Mouse (Mus musculus): ENCODE results near the gene Nars2. TPM values are rescaled to one million over a fixed set of nuclear protein-coding genes. Genes with fewer than 3 reads are reported as not detected.
A peak's percentile ranks its signal among the peaks of the same experiment; 100 is the strongest.

Gene Nars2
- polyA plus RNA-seq, 1 experiment from 2014 or later = 19.2 TPM

GRCm38 (mm10) chr7:97072061-97072460, 120.8 kb downstream of the Nars2 start:
- Histone ChIP-seq H3K27ac (ENCODE audit: poor library complexity, severe bottlenecking) (no peak overlapping the region), H3K4me2 (no peak overlapping the region), H3K9ac (no peak overlapping the region), H3K27me3 (replicated peaks) (no peaks in the 10 kb centered on the region), H3K9me3 (replicated peaks) (no peaks in the 10 kb centered on the region), H3K4me1 (replicated peaks) (peaks cover 5% of the 10 kb centered on the region; the same call in 1 of the 2 replicates), H3K36me3 (no peaks in the 10 kb centered on the region), H3K4me3 (no peak overlapping the region)
- ATAC-seq (ENCODE audit: insufficient number of reproducible peaks, low FRiP score) = no peak
- WGBS = 74% methylated on average over 5 of the region's 5 CpGs

- 84% methylated on average over 1 of the region's 1 CpGs for WGBS
- Histone ChIP-seq H3K36me3 (no peaks in the 10 kb centered on the region), H3K9me3 (replicated peaks) (no peaks in the 10 kb centered on the region), H3K4me3 (no peak overlapping the region), H3K27me3 (replicated peaks) (no peaks in the 10 kb centered on the region), H3K4me2 (no peak overlapping the region), H3K4me1 (replicated peaks) (peaks cover 5% of the 10 kb centered on the region; the same call in 1 of the 2 replicates), H3K27ac (ENCODE audit: poor library complexity, severe bottlenecking) (no peak overlapping the region), H3K9ac (no peak overlapping the region)
- ATAC-seq (ENCODE audit: insufficient number of reproducible peaks, low FRiP score) = no peak
These were observed 123.7 kb downstream of the Nars2 start for GRCm38 (mm10) chr7:97074974-97075373.

- no peak for ATAC-seq (ENCODE audit: insufficient number of reproducible peaks, low FRiP score)
- Histone ChIP-seq H3K36me3 (no peaks in the 10 kb centered on the region), H3K4me3 (no peak overlapping the region), H3K27me3 (replicated peaks) (no peaks in the 10 kb centered on the region), H3K9me3 (replicated peaks) (no peaks in the 10 kb centered on the region), H3K27ac (ENCODE audit: poor library complexity, severe bottlenecking) (no peak overlapping the region), H3K4me2 (no peak overlapping the region), H3K9ac (no peak overlapping the region), H3K4me1 (replicated peaks) (peaks cover 10% of the 10 kb centered on the region)
These were observed 125.7 kb downstream of the Nars2 start for GRCm38 (mm10) chr7:97076977-97077376.

- Histone ChIP-seq H3K27me3 (replicated peaks) (no peaks in the 10 kb centered on the region), H3K4me3 (no peak overlapping the region), H3K4me2 (no peak overlapping the region), H3K4me1 (replicated peaks) (peaks cover 19% of the 10 kb centered on the region), H3K36me3 (no peaks in the 10 kb centered on the region), H3K9me3 (replicated peaks) (no peaks in the 10 kb centered on the region), H3K9ac (no peak overlapping the region), H3K27ac (ENCODE audit: poor library complexity, severe bottlenecking) (no peak overlapping the region)
- ATAC-seq (ENCODE audit: insufficient number of reproducible peaks, low FRiP score) = no peak
- WGBS = 42% methylated on average over 4 of the region's 4 CpGs
These were observed 127.4 kb downstream of the Nars2 start for GRCm38 (mm10) chr7:97078685-97079084.

- Histone ChIP-seq H3K4me3 (no peak overlapping the region), H3K36me3 (no peaks in the 10 kb centered on the region), H3K4me2 (peak overlapping the region; percentile 30), H3K27ac (ENCODE audit: poor library complexity, severe bottlenecking) (no peak overlapping the region), H3K4me1 (replicated peaks) (peaks cover 22% of the 10 kb centered on the region), H3K9me3 (replicated peaks) (no peaks in the 10 kb centered on the region), H3K27me3 (replicated peaks) (no peaks in the 10 kb centered on the region), H3K9ac (no peak overlapping the region)
- 16% methylated on average over 6 of the region's 6 CpGs for WGBS
- ATAC-seq (ENCODE audit: insufficient number of reproducible peaks, low FRiP score) = no peak
These were observed 127.8 kb downstream of the Nars2 start for GRCm38 (mm10) chr7:97079145-97079544.

GRCm38 (mm10) chr7:97079651-97080365, 128.5 kb downstream of the Nars2 start:
- Histone ChIP-seq H3K9me3 (replicated peaks) (no peaks in the 10 kb centered on the region), H3K27me3 (replicated peaks) (no peaks in the 10 kb centered on the region), H3K4me1 (replicated peaks) (peaks cover 25% of the 10 kb centered on the region), H3K27ac (ENCODE audit: poor library complexity, severe bottlenecking) (no peak overlapping the region), H3K4me3 (no peak overlapping the region), H3K4me2 (no peak overlapping the region), H3K9ac (no peak overlapping the region), H3K36me3 (no peaks in the 10 kb centered on the region)
- WGBS = 61% methylated on average over 4 of the region's 4 CpGs
- no peak for ATAC-seq (ENCODE audit: insufficient number of reproducible peaks, low FRiP score)

- no peak for ATAC-seq (ENCODE audit: insufficient number of reproducible peaks, low FRiP score)
- Histone ChIP-seq H3K36me3 (no peaks in the 10 kb centered on the region), H3K27me3 (replicated peaks) (no peaks in the 10 kb centered on the region), H3K4me2 (peak overlapping the region; percentile 69), H3K27ac (ENCODE audit: poor library complexity, severe bottlenecking) (peak overlapping the region; percentile 94), H3K9me3 (replicated peaks) (no peaks in the 10 kb centered on the region), H3K4me3 (peak overlapping the region; percentile 97), H3K4me1 (replicated peaks) (peaks cover 25% of the 10 kb centered on the region), H3K9ac (peak overlapping the region; percentile 97)
- WGBS = 40% methylated on average over 4 of the region's 4 CpGs
These were observed 129.4 kb downstream of the Nars2 start for GRCm38 (mm10) chr7:97080621-97081241.

DNA sequence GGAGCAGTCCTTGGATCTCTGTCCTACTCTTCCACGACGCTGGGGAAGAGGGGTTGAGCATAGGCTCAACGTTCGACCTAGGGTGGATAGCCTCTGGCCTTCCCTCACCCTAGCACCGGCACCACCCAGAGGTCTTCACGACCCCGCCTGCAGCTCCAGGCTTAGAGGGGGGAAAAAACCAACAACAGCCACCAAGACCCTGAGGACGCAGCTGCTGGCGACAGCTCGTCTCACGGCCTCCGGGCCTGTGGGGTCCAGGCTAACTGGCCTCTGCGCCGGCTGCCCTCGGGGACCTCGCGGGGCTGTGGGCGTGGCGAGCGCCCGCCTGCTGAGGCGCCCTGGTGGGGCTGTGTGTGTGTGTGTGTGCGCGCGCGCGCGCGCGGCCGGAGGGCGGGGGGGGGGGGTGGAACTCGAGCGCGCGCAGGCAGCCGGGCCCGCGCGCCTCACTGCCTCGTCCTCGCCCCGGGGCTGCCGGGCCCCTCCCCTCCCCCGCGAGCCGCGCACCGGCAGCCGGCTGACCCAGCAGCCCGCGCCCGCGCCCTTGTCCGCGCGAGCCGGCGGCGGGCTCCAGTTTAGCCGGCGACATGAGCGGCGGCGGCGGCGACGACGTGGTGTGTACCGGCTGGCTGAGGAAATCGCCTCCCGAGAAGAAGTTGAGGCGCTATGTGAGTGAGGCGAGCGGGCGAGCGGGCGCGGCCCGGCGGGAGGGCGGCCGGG, 130.1 kb downstream of the Nars2 start, which contains the start of gene Gab2:
Gene Gab2 (plus strand): TSS at position 345 of the 717 bp plus-strand sequence.
- Histone ChIP-seq H3K4me3 (peak within 1 kb of the TSS; percentile 97), H3K9me3 (replicated peaks) (no peaks in the 10 kb centered on the region), H3K36me3 (no peaks in the 10 kb centered on the region), H3K4me1 (replicated peaks) (peaks cover 23% of the 10 kb centered on the region), H3K27ac (ENCODE audit: poor library complexity, severe bottlenecking) (peak within 1 kb of the TSS; percentile 94), H3K4me2 (peak within 1 kb of the TSS; percentile 69), H3K9ac (peak within 1 kb of the TSS; percentile 97), H3K27me3 (replicated peaks) (no peaks in the 10 kb centered on the region)
- ATAC-seq (ENCODE audit: insufficient number of reproducible peaks, low FRiP score) = peak; percentile 88
- 0% methylated on average over 35 of the region's 83 CpGs for WGBS

GRCm38 (mm10) chr7:97081959-97082218, 130.6 kb downstream of the Nars2 start:
- no peaks in the 10 kb centered on the region for H3K36me3 ChIP-seq
- no peaks in the 10 kb centered on the region for H3K9me3 ChIP-seq (replicated peaks)
- ATAC-seq (ENCODE audit: insufficient number of reproducible peaks, low FRiP score) = peak; percentile 62
- peaks cover 19% of the 10 kb centered on the region for H3K4me1 ChIP-seq (replicated peaks)
- peak overlapping the region; percentile 69 for H3K4me2 ChIP-seq
- under 1% methylated on average over 37 of the region's 38 CpGs for WGBS
- peak overlapping the region; percentile 94 for H3K27ac ChIP-seq (ENCODE audit: poor library complexity, severe bottlenecking)
- peak overlapping the region; percentile 97 for H3K4me3 ChIP-seq
- peak overlapping the region; percentile 97 for H3K9ac ChIP-seq
- no peaks in the 10 kb centered on the region for H3K27me3 ChIP-seq (replicated peaks)

DNA sequence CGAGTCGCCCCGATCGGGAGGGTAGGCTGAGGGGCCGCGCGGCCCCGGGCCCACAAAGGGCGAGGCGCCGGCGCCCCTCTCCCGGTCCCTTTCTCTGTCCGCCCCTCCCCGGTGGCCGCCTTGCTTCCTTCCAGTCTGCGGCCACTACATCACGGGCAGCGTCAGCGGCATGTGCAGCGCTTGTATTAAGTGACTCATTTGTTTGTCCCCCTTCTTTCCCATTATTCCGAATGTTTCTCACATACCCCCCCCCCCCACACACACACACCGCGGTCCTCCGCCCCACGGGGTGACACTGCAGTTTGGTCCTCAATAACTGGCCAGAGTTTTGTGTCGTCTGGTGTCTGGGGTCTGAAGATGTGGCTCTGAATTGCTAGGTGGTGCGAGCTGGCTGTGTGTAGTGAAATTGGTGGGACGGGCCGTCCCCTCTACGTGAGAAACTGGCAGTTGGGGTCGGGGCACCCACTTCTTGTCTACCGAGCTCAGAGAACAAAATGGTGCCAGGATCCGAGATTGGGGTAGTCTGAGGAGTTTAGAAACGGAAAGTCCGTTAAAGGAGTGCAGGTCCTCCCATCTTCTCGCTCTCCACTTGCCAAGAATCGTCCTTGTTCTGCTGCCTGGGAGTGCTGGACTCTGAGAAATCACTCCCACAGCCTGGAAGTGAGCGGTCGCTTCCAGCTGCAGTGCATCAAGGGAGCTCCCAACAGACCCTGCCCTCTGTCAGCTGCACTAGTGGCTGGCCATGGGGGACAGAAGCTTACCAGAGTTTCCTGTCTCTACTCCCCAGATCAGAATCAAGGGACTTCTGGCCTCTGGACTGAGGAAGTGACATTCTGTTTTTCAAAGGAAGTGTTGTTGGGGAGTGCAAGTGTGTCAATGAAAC, 131.2 kb downstream of the Nars2 start:
- ATAC-seq (ENCODE audit: insufficient number of reproducible peaks, low FRiP score) = peak; percentile 79
- peaks cover 19% of the 10 kb centered on the region for H3K4me1 ChIP-seq (replicated peaks)
- no peaks in the 10 kb centered on the region for H3K9me3 ChIP-seq (replicated peaks)
- H3K9ac ChIP-seq = peak overlapping the region; percentile 97
- peak overlapping the region; percentile 94 for H3K27ac ChIP-seq (ENCODE audit: poor library complexity, severe bottlenecking)
- no peaks in the 10 kb centered on the region for H3K36me3 ChIP-seq
- under 1% methylated on average over 35 of the region's 40 CpGs for WGBS
- peak overlapping the region; percentile 69 for H3K4me2 ChIP-seq
- no peaks in the 10 kb centered on the region for H3K27me3 ChIP-seq (replicated peaks)
- peak overlapping the region; percentile 97 for H3K4me3 ChIP-seq

All from heart, embryonic 12.5 days (tissue).